Mouse (Mus musculus): ENCODE results near the gene Ptprq. TPM values are rescaled to one million over a fixed set of nuclear protein-coding genes. Genes with fewer than 3 reads are reported as not detected.

Gene Ptprq
- polyA plus RNA-seq, 1 experiment from 2014 or later: not detected

Small RNA genes lying within 50 kb of the gene (microRNA-seq; reads per million reads assigned to microRNA genes)
- gene Gm44403 (ENCODE audit: borderline number of aligned reads): not detected

Other genes starting within 250 kb of the Ptprq start
- gene Myf5, start 233.9 kb downstream of the Ptprq start, polyA plus RNA-seq (2014; fragmentation: Nextera tagmentation; extraction: Ambion mirVana): 1.6 and 2.2 TPM in 2 replicates
- gene Myf6, start 225.3 kb downstream of the Ptprq start, polyA plus RNA-seq (2014; fragmentation: Nextera tagmentation; extraction: Ambion mirVana): 0.14 and 0.18 TPM in 2 replicates
- 0.12 and 0.14 TPM in 2 replicates for gene Otogl, start 192.1 kb upstream of the Ptprq start, polyA plus RNA-seq (2014; fragmentation: Nextera tagmentation; extraction: Ambion mirVana)